Mouse (Mus musculus) stomach, postnatal 0 days (tissue): Measurements from ENCODE around the gene Ephb4. TPM values are rescaled to one million over a fixed set of nuclear protein-coding genes. Genes with fewer than 3 reads are reported as not detected.

Experiments used
- ATAC-seq: fragments of 200-750 bp; cut with Nextera tagmentation; 2 replicates; pipeline ENCODE4 v1.8.0; 2017; ENCODE audit not compliant: low FRiP score, low TSS enrichment
- DNase-seq: peaks from one replicate; pipeline ENCODE4 v3.0.0-alpha.2; 2016; ENCODE audit warnings: low spot score
- H3K27ac ChIP-seq: fragments of 300-500 bp; sonication (generic); replicated peaks from 2 replicates; pipeline ENCODE4 v1.5.1; 2014; ENCODE audit warnings: mild to moderate bottlenecking, control low read depth
- H3K27me3 ChIP-seq: fragments of 300-500 bp; sonication (generic); 2 replicates; pipeline ENCODE4 v1.6.1; 2014; ENCODE audit warnings: low read length; ENCODE audit not compliant: control insufficient read depth, insufficient read depth
- H3K36me3 ChIP-seq: fragments of 300-500 bp; sonication (generic); 2 replicates; pipeline ENCODE4 v1.6.1; 2014; ENCODE audit warnings: low read length, mixed read lengths; ENCODE audit not compliant: control insufficient read depth, insufficient read depth
- H3K4me1 ChIP-seq: fragments of 300-500 bp; sonication (generic); replicated peaks from 2 replicates; pipeline ENCODE4 v1.6.1; 2014; ENCODE audit warnings: antibody characterized with exemption; ENCODE audit not compliant: control insufficient read depth, insufficient read depth
- H3K4me2 ChIP-seq: fragments of 300-500 bp; sonication (generic); replicated peaks from 2 replicates; pipeline ENCODE4 v1.6.1; 2014; ENCODE audit warnings: low read depth, mild to moderate bottlenecking, control low read depth, moderate library complexity
- H3K4me3 ChIP-seq: fragments of 300-500 bp; sonication (generic); 2 replicates; pipeline ENCODE4 v1.5.1; 2014; ENCODE audit warnings: low read depth, low read length, control low read depth
- H3K9ac ChIP-seq: fragments of 300-500 bp; sonication (generic); 2 replicates; pipeline ENCODE4 v1.6.1; 2014; ENCODE audit warnings: mild to moderate bottlenecking, low read length, control low read depth, mixed read lengths
- H3K9me3 ChIP-seq: fragments of 300-500 bp; sonication (generic); 2 replicates; pipeline ENCODE4 v1.6.1; 2016; ENCODE audit warnings: low read length; ENCODE audit not compliant: control insufficient read depth
- CTCF ChIP-seq: IDR thresholded peaks from 2 replicates; pipeline ENCODE4 v1.5.1; 2016; ENCODE audit warnings: antibody characterized with exemption, low read depth, mild to moderate bottlenecking, moderate library complexity
- EP300 ChIP-seq: optimal IDR thresholded peaks from 2 replicates; pipeline ENCODE3; 2016; ENCODE audit warnings: antibody characterized with exemption
- WGBS: fragments of 180-500 bp; shearing (Covaris S2); extraction: QIAGEN DNeasy Blood & Tissue Kit; methylation state at CpG from one replicate; pipeline ENCODE4 v1.1.7; 2014; 5-methylcytosine and 5-hydroxymethylcytosine counted together
- polyA plus RNA-seq: library from polyadenylated mRNA; unstranded; fragments of >200 nt; fragmentation: Nextera tagmentation; extraction: Ambion mirVana; gene quantifications from 2 replicates; pipeline ENCODE4 v1.2.1, GENCODE M21; 2015

The Ephb4 gene
- polyA plus RNA-seq, 1 experiment from 2014 or later, result 12.1 TPM

DNA sequence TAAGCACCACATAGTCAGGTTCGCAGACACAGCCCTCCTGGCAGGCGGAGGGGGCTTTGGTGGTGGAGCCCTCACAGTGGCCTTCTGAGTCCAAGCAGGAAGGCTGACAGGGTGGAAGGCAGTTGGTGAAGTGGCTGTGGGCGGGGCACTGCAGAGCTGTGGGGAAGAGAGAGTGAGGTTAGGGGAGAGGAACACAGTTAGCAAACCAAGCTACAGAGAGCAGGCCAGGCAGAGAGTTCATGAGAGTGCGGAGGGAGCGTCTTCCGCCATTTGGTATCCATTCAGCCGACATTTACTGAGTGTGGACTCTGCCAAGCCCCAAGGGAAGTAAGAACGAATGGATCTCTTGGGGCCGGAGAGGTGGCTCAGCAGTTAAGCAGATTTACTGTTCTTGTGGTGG lies 69.2 kb downstream of the Ephb4 start:
- Histone ChIP-seq H3K36me3 (no peaks in the 10 kb centered on the region), H3K9me3 (no peaks in the 10 kb centered on the region), H3K27me3 (no peaks in the 10 kb centered on the region), H3K4me3 (no peak overlapping the region), H3K4me1 (no peaks in the 10 kb centered on the region), H3K27ac (peak overlapping the region; percentile 69), H3K9ac (no peak overlapping the region), H3K4me2 (no peak overlapping the region)
- DNase-seq (peak; percentile 64), ATAC-seq (peak; percentile 28; the same call in 1 of the 2 replicates)
- 60% methylated on average over 9 of the region's 9 CpGs for WGBS
- TF ChIP-seq CTCF, result no peak
- TF ChIP-seq EP300, result no peak

DNA sequence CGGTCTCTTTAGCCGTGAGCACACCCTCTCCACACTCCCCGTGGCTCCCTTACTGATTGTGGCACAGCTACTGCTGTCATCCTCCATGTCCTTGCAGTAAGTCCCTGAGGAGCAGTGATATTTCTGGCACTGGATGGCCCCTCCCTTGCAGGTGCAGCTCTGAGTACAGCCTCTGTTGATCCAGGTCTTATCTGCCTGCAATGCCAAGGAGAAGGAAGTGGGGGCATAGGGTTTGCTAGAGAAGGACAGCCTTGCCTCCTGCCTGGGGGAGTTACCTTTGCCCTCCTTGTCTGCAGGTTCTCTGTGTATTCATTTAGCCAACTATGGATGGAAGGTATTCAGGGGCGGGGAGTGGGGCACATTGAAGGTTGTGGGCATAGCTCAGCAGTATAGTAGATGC lies 69.9 kb downstream of the Ephb4 start:
- DNase-seq (peak; percentile 76), ATAC-seq (peak; percentile 91)
- no peaks in the 10 kb centered on the region for H3K27me3 ChIP-seq
- 74% methylated on average over 4 of the region's 4 CpGs for WGBS
- H3K9me3 ChIP-seq, result no peaks in the 10 kb centered on the region
- no peak overlapping the region for H3K4me2 ChIP-seq
- H3K27ac ChIP-seq, result peak overlapping the region; percentile 75
- H3K4me1 ChIP-seq, result no peaks in the 10 kb centered on the region
- no peak overlapping the region for H3K4me3 ChIP-seq
- TF ChIP-seq EP300 (no peak), CTCF (no peak)
- no peak overlapping the region for H3K9ac ChIP-seq
- H3K36me3 ChIP-seq, result no peaks in the 10 kb centered on the region

DNA sequence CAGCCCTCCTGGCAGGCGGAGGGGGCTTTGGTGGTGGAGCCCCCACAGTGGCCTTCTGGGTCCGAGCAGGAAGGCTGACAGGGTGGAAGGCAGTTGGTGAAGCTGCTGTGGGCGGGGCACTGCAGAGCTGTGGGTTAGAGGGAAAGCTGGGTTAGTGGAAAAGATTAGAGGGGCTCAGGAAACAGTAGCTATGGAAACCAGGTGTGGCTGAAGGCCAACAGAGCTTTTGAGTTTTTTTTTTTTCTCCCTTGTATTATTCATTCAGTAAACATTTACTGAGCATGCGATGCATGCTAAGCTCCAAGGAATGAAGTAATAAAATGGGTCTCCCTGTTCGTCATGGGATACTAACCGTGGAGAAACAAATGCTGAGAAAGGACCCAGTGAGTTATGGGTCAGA lies 75.7 kb downstream of the Ephb4 start:
- Histone ChIP-seq H3K27me3 (no peaks in the 10 kb centered on the region), H3K4me2 (no peak overlapping the region), H3K36me3 (no peaks in the 10 kb centered on the region), H3K27ac (peak overlapping the region; percentile 67; the same call in 1 of the 2 replicates), H3K4me3 (no peak overlapping the region), H3K9ac (no peak overlapping the region), H3K4me1 (no peaks in the 10 kb centered on the region; the same call in 1 of the 2 replicates), H3K9me3 (no peaks in the 10 kb centered on the region)
- DNase-seq (peak; percentile 78), ATAC-seq (peak; percentile 66; the same call in 1 of the 2 replicates)
- TF ChIP-seq EP300 (no peak), CTCF (no peak)
- 20% methylated on average over 6 of the region's 6 CpGs for WGBS

Other genes with a start within 250 kb of the Ephb4 start
- 4.4 and 4.5 TPM in 2 replicates for gene Trim56, start 233.9 kb upstream of the Ephb4 start, polyA plus RNA-seq
- gene Muc3, start 200.8 kb upstream of the Ephb4 start, polyA plus RNA-seq, result 0.68 and 0.75 TPM in 2 replicates
- gene Muc3a, start 137.7 kb upstream of the Ephb4 start, polyA plus RNA-seq, result 0.05 and 0.10 TPM in 2 replicates
- gene Ache, start 62.6 kb upstream of the Ephb4 start, polyA plus RNA-seq, result 10.0 and 12.2 TPM in 2 replicates
- gene Ufsp1, start 55.5 kb upstream of the Ephb4 start, polyA plus RNA-seq, result 11.0 and 11.4 TPM in 2 replicates
- gene Srrt, start 42.4 kb upstream of the Ephb4 start, polyA plus RNA-seq, result 29.3 and 31.6 TPM in 2 replicates
- 46.4 and 47.9 TPM in 2 replicates for gene Trip6, start 35.7 kb upstream of the Ephb4 start, polyA plus RNA-seq
- gene Slc12a9, start 16.5 kb upstream of the Ephb4 start, polyA plus RNA-seq, result 6.5 and 7.2 TPM in 2 replicates
- gene Zan, start 127.0 kb downstream of the Ephb4 start, polyA plus RNA-seq, result 0.79 and 0.96 TPM in 2 replicates
- gene Pop7, start 152.4 kb downstream of the Ephb4 start, polyA plus RNA-seq, result 37.9 and 39.9 TPM in 2 replicates
- gene Gigyf1, start 168.4 kb downstream of the Ephb4 start, polyA plus RNA-seq, result 5.2 and 6.0 TPM in 2 replicates
- not detected in 2 replicates for gene Epo, start 183.1 kb downstream of the Ephb4 start, polyA plus RNA-seq
- gene Gnb2, start 183.4 kb downstream of the Ephb4 start, polyA plus RNA-seq, result 345 and 374 TPM in 2 replicates
- gene Actl6b, start 203.4 kb downstream of the Ephb4 start, polyA plus RNA-seq, result 2.3 and 2.7 TPM in 2 replicates
- 1.2 and 1.3 TPM in 2 replicates for gene Tfr2, start 219.7 kb downstream of the Ephb4 start, polyA plus RNA-seq